Mouse (Mus musculus): ENCODE measurements around the gene Cep41. TPM values are rescaled to one million over a fixed set of nuclear protein-coding genes. Genes with fewer than 3 reads are reported as not detected.

Cep41 gene
- polyA plus RNA-seq, 1 experiment from 2014 or later, result 17.3 TPM

- Histone ChIP-seq H3K9ac (replicated peaks) (no peak overlapping the region), H3K27ac (replicated peaks) (no peak overlapping the region)
- WGBS, result 16% methylated on average over 6 of the region's 6 CpGs
These were observed 28.8 kb downstream of the Cep41 start for GRCm38 (mm10) chr6:30664776-30665175.

GRCm38 (mm10) chr6:30658619-30659018 lies 34.9 kb downstream of the Cep41 start:
- Histone ChIP-seq H3K36me3 (no peaks in the 10 kb centered on the region), H3K9ac (replicated peaks) (no peak overlapping the region)
- no peak for ATAC-seq (replicated peaks)

More at GRCm38 (mm10) chr6:30664776-30665175, 28.8 kb downstream of the Cep41 start:
- no peaks in the 10 kb centered on the region for H3K27me3 ChIP-seq
- H3K4me1 ChIP-seq, result peaks cover 11% of the 10 kb centered on the region
- H3K4me3 ChIP-seq, result no peak overlapping the region
- no peak overlapping the region for H3K4me2 ChIP-seq (replicated peaks)
- H3K9me3 ChIP-seq, result no peaks in the 10 kb centered on the region
- H3K36me3 ChIP-seq, result no peaks in the 10 kb centered on the region
- no peak for ATAC-seq (replicated peaks)

GRCm38 (mm10) chr6:30657279-30657678 lies 36.3 kb downstream of the Cep41 start:
- Histone ChIP-seq H3K4me3 (no peak overlapping the region), H3K4me1 (peaks cover 38% of the 10 kb centered on the region), H3K36me3 (no peaks in the 10 kb centered on the region), H3K4me2 (replicated peaks) (no peak overlapping the region), H3K9me3 (no peaks in the 10 kb centered on the region), H3K9ac (replicated peaks) (no peak overlapping the region), H3K27me3 (no peaks in the 10 kb centered on the region), H3K27ac (replicated peaks) (no peak overlapping the region)
- 95% methylated on average over 12 of the region's 12 CpGs for WGBS
- ATAC-seq (replicated peaks), result no peak

More at GRCm38 (mm10) chr6:30658619-30659018, 34.9 kb downstream of the Cep41 start:
- 91% methylated on average over 9 of the region's 9 CpGs for WGBS
- Histone ChIP-seq H3K4me1 (peaks cover 24% of the 10 kb centered on the region), H3K27ac (replicated peaks) (no peak overlapping the region), H3K4me2 (replicated peaks) (no peak overlapping the region), H3K27me3 (no peaks in the 10 kb centered on the region), H3K4me3 (no peak overlapping the region), H3K9me3 (no peaks in the 10 kb centered on the region)

DNA sequence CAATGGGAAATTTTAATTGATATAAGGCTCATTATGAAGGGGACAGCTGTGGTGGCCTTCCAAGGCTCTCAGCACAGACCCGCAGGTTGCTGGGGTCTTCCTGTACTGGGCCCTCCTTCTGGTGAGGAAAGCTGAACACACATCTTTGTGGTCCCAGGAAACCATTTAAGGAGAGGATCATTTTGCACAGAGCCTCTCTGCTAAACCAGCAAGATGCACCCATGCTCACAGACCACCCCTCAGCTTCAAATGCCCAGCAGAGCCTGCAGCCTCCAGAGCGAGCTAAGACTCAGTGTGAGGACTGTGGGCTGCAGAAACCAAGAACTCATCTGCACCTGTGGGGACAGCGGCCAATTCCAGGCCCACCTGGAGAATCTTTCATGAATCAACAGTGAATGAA lies 38.6 kb downstream of the Cep41 start:
- ATAC-seq (replicated peaks), result peak; percentile 27
- WGBS, result 34% methylated on average over 3 of the region's 3 CpGs
- Histone ChIP-seq H3K4me2 (replicated peaks) (no peak overlapping the region), H3K27me3 (no peaks in the 10 kb centered on the region), H3K4me1 (peaks cover 41% of the 10 kb centered on the region), H3K9me3 (no peaks in the 10 kb centered on the region), H3K9ac (replicated peaks) (no peak overlapping the region), H3K4me3 (no peak overlapping the region), H3K36me3 (no peaks in the 10 kb centered on the region), H3K27ac (replicated peaks) (peak overlapping the region; percentile 81)

GRCm38 (mm10) chr6:30654402-30654859 lies 39.1 kb downstream of the Cep41 start:
- Histone ChIP-seq H3K4me2 (replicated peaks) (no peak overlapping the region), H3K9me3 (no peaks in the 10 kb centered on the region), H3K27ac (replicated peaks) (peak overlapping the region; percentile 81), H3K4me3 (no peak overlapping the region), H3K36me3 (no peaks in the 10 kb centered on the region), H3K9ac (replicated peaks) (no peak overlapping the region), H3K4me1 (peaks cover 46% of the 10 kb centered on the region), H3K27me3 (no peaks in the 10 kb centered on the region)
- WGBS, result 8% methylated on average over 6 of the region's 6 CpGs
- ATAC-seq (replicated peaks), result peak; percentile 65

- H3K36me3 ChIP-seq, result no peaks in the 10 kb centered on the region
- H3K9ac ChIP-seq (replicated peaks), result no peak overlapping the region
- H3K27me3 ChIP-seq, result no peaks in the 10 kb centered on the region
- H3K4me3 ChIP-seq, result no peak overlapping the region
- no peaks in the 10 kb centered on the region for H3K9me3 ChIP-seq
- 52% methylated on average over 6 of the region's 6 CpGs for WGBS
- no peak overlapping the region for H3K4me2 ChIP-seq (replicated peaks)
- no peak for ATAC-seq (replicated peaks)
- H3K27ac ChIP-seq (replicated peaks), result peak overlapping the region; percentile 81
- H3K4me1 ChIP-seq, result peaks cover 46% of the 10 kb centered on the region
These were observed 40.0 kb downstream of the Cep41 start for GRCm38 (mm10) chr6:30653518-30653917.

GRCm38 (mm10) chr6:30652425-30653188 lies 40.9 kb downstream of the Cep41 start:
- Histone ChIP-seq H3K36me3 (no peaks in the 10 kb centered on the region), H3K4me1 (peaks cover 46% of the 10 kb centered on the region), H3K9me3 (no peaks in the 10 kb centered on the region), H3K9ac (replicated peaks) (no peak overlapping the region), H3K4me3 (no peak overlapping the region), H3K27me3 (no peaks in the 10 kb centered on the region), H3K4me2 (replicated peaks) (no peak overlapping the region), H3K27ac (replicated peaks) (peak overlapping the region; percentile 81)
- WGBS, result 36% methylated on average over 9 of the region's 9 CpGs
- ATAC-seq (replicated peaks), result no peak

DNA sequence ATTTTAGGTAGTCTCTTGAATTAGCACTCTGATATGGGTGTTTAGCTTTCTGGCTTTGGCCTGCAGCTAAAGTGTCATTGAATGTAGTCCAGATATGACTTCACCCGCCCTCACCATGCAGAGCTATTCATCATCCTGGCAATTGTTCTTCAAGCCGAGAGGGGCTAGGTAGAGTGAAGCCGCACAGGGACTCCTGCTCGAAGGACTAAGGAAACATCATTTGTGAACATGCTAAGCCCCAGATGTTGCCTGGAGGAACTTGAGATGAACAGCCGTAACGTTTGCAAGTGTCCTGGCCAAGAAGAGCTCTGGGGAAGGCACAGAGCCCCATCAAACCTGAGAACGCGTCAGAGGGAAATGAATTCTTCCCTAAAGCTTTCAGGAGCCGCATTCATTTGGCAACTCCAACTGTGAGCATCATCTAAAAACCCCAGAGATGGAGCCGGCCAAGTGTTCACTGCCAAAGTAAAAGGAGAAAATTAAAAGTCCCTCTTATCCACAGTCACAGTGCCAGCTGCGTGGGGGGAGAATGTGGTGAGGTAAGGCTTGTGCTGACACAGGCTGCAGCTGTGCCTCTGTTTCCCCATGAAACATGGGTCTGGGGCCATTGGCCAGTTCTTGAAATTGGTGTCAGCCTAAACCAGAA lies 43.8 kb downstream of the Cep41 start:
- H3K27me3 ChIP-seq, result no peaks in the 10 kb centered on the region
- peaks cover 33% of the 10 kb centered on the region for H3K4me1 ChIP-seq
- 0 out of 2 replicates have a peak overlapping the region, but pooled peaks have one; percentile 3 for H3K27ac ChIP-seq (replicated peaks)
- H3K4me3 ChIP-seq, result no peak overlapping the region
- 54% methylated on average over 11 of the region's 11 CpGs for WGBS
- ATAC-seq (replicated peaks), result no peak
- H3K9ac ChIP-seq (replicated peaks), result no peak overlapping the region
- H3K4me2 ChIP-seq (replicated peaks), result no peak overlapping the region
- no peaks in the 10 kb centered on the region for H3K9me3 ChIP-seq
- H3K36me3 ChIP-seq, result no peaks in the 10 kb centered on the region

DNA sequence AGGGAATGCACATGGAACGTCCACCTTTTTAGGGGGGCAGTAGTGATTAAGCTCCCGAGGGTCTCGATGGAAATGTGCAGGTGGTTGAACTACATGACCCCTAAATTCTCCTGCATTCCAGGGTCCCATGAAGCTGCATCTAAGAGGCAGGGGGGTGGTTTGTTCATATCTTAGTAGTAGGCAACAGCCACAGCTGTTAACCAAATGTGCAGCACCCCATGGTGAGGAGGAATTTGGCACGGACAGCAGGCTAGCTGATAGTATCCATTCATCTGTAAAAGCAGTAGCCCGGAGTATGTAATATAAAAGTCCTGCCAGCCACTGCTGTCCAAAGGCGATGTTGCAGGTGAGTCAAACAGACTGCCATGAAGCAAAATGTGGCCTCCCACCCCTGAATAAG lies 48.2 kb downstream of the Cep41 start:
- ATAC-seq (replicated peaks), result no peak
- H3K4me1 ChIP-seq, result peaks cover 7% of the 10 kb centered on the region; the same call in 1 of the 2 replicates
- no peak overlapping the region for H3K4me3 ChIP-seq
- no peak overlapping the region for H3K9ac ChIP-seq (replicated peaks)
- 81% methylated on average over 6 of the region's 6 CpGs for WGBS
- H3K9me3 ChIP-seq, result no peaks in the 10 kb centered on the region
- H3K27ac ChIP-seq (replicated peaks), result no peak overlapping the region
- no peak overlapping the region for H3K4me2 ChIP-seq (replicated peaks)
- H3K27me3 ChIP-seq, result no peaks in the 10 kb centered on the region
- no peaks in the 10 kb centered on the region for H3K36me3 ChIP-seq

DNA sequence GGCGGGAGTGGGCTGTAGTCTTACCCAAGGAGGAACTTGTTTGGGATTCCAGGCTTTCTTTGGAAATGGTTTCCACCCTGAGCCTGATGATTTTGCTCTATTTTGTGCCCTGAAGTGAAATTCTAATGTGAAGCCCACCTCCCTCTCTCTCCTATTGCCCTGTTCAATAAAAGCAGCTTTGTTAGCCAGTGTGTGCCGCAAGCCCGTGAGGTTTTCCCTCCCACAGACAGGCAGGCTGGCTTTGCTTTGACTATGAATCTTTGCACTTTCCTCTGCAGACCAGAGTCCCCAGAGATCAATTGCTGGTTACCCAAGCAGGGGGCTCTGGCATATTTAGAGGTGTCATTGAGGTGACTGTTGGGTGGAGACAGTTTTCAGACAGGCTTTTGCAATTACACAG lies 49.1 kb downstream of the Cep41 start:
- Histone ChIP-seq H3K36me3 (no peaks in the 10 kb centered on the region), H3K4me3 (no peak overlapping the region), H3K4me2 (replicated peaks) (no peak overlapping the region), H3K4me1 (peaks cover under 1% of the 10 kb centered on the region; the same call in 1 of the 2 replicates), H3K9ac (replicated peaks) (no peak overlapping the region), H3K27me3 (no peaks in the 10 kb centered on the region), H3K27ac (replicated peaks) (no peak overlapping the region), H3K9me3 (no peaks in the 10 kb centered on the region)
- ATAC-seq (replicated peaks), result no peak
- WGBS, result 28% methylated on average over 3 of the region's 3 CpGs

DNA sequence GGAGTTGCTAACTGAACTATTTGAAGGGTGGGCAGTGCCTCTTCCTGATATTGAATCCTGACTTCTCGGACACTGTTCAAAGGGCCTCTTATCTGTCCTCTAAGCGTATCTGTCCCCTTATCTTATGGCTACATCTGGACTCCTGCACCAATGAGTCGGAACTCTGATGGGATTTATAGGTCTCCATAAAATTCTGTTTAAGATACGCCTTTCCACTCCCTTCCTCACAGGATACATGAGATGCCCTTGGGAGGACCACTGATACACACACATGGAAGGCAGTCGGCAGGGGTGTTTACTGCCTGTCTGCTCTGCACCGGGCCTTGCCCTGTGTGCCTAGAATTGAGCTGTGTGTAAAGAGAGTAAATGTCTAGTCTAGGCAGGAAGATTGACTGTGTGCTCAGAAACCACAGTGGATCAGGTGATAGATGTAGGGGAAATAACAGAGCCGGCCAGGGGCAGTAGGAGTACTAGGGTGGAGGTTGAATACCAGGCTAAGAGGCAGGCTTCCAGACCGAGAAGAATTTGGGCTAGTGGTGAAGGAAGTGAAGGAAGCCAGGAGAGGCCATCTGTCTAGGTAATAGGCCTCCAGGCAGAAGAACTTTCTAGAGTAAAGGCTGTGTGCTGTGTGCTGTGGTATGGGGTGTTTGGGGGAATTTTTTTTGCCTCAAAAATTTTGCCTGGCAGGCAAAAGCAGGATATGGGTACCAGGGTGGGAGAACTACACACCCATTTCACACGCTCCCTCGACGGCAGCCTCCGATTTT lies 49.7 kb downstream of the Cep41 start:
- H3K36me3 ChIP-seq, result no peaks in the 10 kb centered on the region
- no peaks in the 10 kb centered on the region for H3K27me3 ChIP-seq
- no peaks in the 10 kb centered on the region for H3K9me3 ChIP-seq
- WGBS, result 84% methylated on average over 12 of the region's 12 CpGs
- H3K4me3 ChIP-seq, result no peak overlapping the region
- H3K4me2 ChIP-seq (replicated peaks), result no peak overlapping the region
- no peak for ATAC-seq (replicated peaks)
- H3K4me1 ChIP-seq, result no peaks in the 10 kb centered on the region
- no peak overlapping the region for H3K9ac ChIP-seq (replicated peaks)
- no peak overlapping the region for H3K27ac ChIP-seq (replicated peaks)

All from forebrain, embryonic 15.5 days (tissue).